Mouse (Mus musculus): ENCODE results near the gene Gramd4.
A peak's percentile ranks its signal among the peaks of the same experiment; 100 is the strongest.

The Gramd4 gene

GRCm38 (mm10) chr15:86070368-86070767 is 12.9 kb downstream of the Gramd4 start:
- no peak for DNase-seq (ENCODE audit: low spot score)

- no peak for DNase-seq (ENCODE audit: low spot score)
These were observed 13.7 kb downstream of the Gramd4 start for GRCm38 (mm10) chr15:86071166-86071565.

- no peak for DNase-seq (ENCODE audit: low spot score)
These were observed 16.9 kb downstream of the Gramd4 start for GRCm38 (mm10) chr15:86074171-86074937.

- DNase-seq (ENCODE audit: low spot score) = no peak
These were observed 18.0 kb downstream of the Gramd4 start for GRCm38 (mm10) chr15:86075305-86076047.

GRCm38 (mm10) chr15:86076048-86076315 is 18.5 kb downstream of the Gramd4 start:
- no peak for DNase-seq (ENCODE audit: low spot score)

- no peak for DNase-seq (ENCODE audit: low spot score)
These were observed 18.9 kb downstream of the Gramd4 start for GRCm38 (mm10) chr15:86076378-86076777.

- no peak for DNase-seq (ENCODE audit: low spot score)
These were observed 20.4 kb downstream of the Gramd4 start for GRCm38 (mm10) chr15:86077934-86078333.

GRCm38 (mm10) chr15:86078481-86079216 is 21.2 kb downstream of the Gramd4 start:
- no peak for DNase-seq (ENCODE audit: low spot score)

GRCm38 (mm10) chr15:86079467-86079866 is 22.0 kb downstream of the Gramd4 start:
- DNase-seq (ENCODE audit: low spot score) = no peak

- no peak for DNase-seq (ENCODE audit: low spot score)
These were observed 22.4 kb downstream of the Gramd4 start for GRCm38 (mm10) chr15:86079876-86080275.

- no peak for DNase-seq (ENCODE audit: low spot score)
These were observed 22.9 kb downstream of the Gramd4 start for GRCm38 (mm10) chr15:86080408-86080807.

- no peak for DNase-seq (ENCODE audit: low spot score)
These were observed 24.2 kb downstream of the Gramd4 start for GRCm38 (mm10) chr15:86081654-86082053.

- no peak for DNase-seq (ENCODE audit: low spot score)
These were observed 25.1 kb downstream of the Gramd4 start for GRCm38 (mm10) chr15:86082551-86082961.

GRCm38 (mm10) chr15:86083261-86083741 is 25.8 kb downstream of the Gramd4 start:
- no peak for DNase-seq (ENCODE audit: low spot score)

- peak; percentile 20 for DNase-seq (ENCODE audit: low spot score)
These were observed 28.1 kb downstream of the Gramd4 start for GRCm38 (mm10) chr15:86085301-86086225.

GRCm38 (mm10) chr15:86086291-86086706 is 28.8 kb downstream of the Gramd4 start:
- DNase-seq (ENCODE audit: low spot score) = no peak

GRCm38 (mm10) chr15:86087591-86088149 is 30.2 kb downstream of the Gramd4 start:
- DNase-seq (ENCODE audit: low spot score) = no peak

GRCm38 (mm10) chr15:86088266-86088790 is 30.8 kb downstream of the Gramd4 start:
- DNase-seq (ENCODE audit: low spot score) = no peak

- DNase-seq (ENCODE audit: low spot score) = no peak
These were observed 31.7 kb downstream of the Gramd4 start for GRCm38 (mm10) chr15:86089091-86089744.

GRCm38 (mm10) chr15:86089991-86090529 is 32.6 kb downstream of the Gramd4 start:
- DNase-seq (ENCODE audit: low spot score) = peak; percentile 62
